Mouse (Mus musculus) yolk sac, embryonic 10.5 days (tissue): ENCODE results near the gene AU018091.
"Not testable (repeated sequence)": the region's sequence is repeated elsewhere in the genome, so short reads cannot be mapped to it uniquely, and the experiment has no call there.

ENCODE experiments used
- DNase-seq: peaks from one replicate; pipeline ENCODE4 v3.0.0-alpha.2; 2017; ENCODE audit warnings: low spot score

Gene AU018091

GRCm38 (mm10) chr7:3166270-3166669 lies 2.7 kb downstream of the AU018091 start:
- no peak for DNase-seq

GRCm38 (mm10) chr7:3164991-3165390 lies 4.0 kb downstream of the AU018091 start:
- DNase-seq, result no peak

GRCm38 (mm10) chr7:3164381-3164780 lies 4.6 kb downstream of the AU018091 start:
- no peak for DNase-seq

- DNase-seq, result no peak
Measured at GRCm38 (mm10) chr7:3150376-3150775, 18.6 kb downstream of the AU018091 start.

- no peak for DNase-seq
Measured at GRCm38 (mm10) chr7:3146072-3146471, 22.9 kb downstream of the AU018091 start.

- no peak for DNase-seq
Measured at GRCm38 (mm10) chr7:3143329-3143728, 25.7 kb downstream of the AU018091 start.

- DNase-seq, result no peak
Measured at GRCm38 (mm10) chr7:3135606-3136005, 33.4 kb downstream of the AU018091 start.

GRCm38 (mm10) chr7:3134654-3135053 lies 34.3 kb downstream of the AU018091 start:
- no peak for DNase-seq

- no peak for DNase-seq
Measured at GRCm38 (mm10) chr7:3130342-3130741, 38.7 kb downstream of the AU018091 start.

- not testable (repeated sequence) for DNase-seq
Measured at GRCm38 (mm10) chr7:3128564-3128963, 40.4 kb downstream of the AU018091 start.

- not testable (repeated sequence) for DNase-seq
Measured at GRCm38 (mm10) chr7:3111193-3111592, 57.8 kb downstream of the AU018091 start.

GRCm38 (mm10) chr7:3106516-3107077 lies 62.4 kb downstream of the AU018091 start:
- DNase-seq, result not testable (repeated sequence)
